Mouse (Mus musculus): ENCODE data around the gene Nphp1. TPM values are rescaled to one million over a fixed set of nuclear protein-coding genes. Genes with fewer than 3 reads are reported as not detected.
A peak's percentile ranks its signal among the peaks of the same experiment; 100 is the strongest.

Nphp1 gene
- total RNA-seq (2021), result 10 to 100 TPM; 21.4 to 25.0 TPM
- long read RNA-seq, experiment 1, transcript Nphp1-202 (20 exons, 2,296 nt), result major isoform, 7 of 15 reads
- long read RNA-seq, experiment 1, partial matches to known transcripts, result 1 of 15 reads
- long read RNA-seq, experiment 1, other reads (novel, unspliced or antisense), result 4 of 15 reads
- long read RNA-seq, experiment 2, transcript Nphp1-201 (20 exons, 2,260 nt), result minor isoform, 9 of 33 reads
- long read RNA-seq, experiment 2, transcript Nphp1-202 (20 exons, 2,296 nt), result major isoform, 14 of 33 reads
- long read RNA-seq, experiment 2, partial matches to known transcripts, result 1 of 33 reads
- long read RNA-seq, experiment 2, other reads (novel, unspliced or antisense), result 9 of 33 reads

DNA sequence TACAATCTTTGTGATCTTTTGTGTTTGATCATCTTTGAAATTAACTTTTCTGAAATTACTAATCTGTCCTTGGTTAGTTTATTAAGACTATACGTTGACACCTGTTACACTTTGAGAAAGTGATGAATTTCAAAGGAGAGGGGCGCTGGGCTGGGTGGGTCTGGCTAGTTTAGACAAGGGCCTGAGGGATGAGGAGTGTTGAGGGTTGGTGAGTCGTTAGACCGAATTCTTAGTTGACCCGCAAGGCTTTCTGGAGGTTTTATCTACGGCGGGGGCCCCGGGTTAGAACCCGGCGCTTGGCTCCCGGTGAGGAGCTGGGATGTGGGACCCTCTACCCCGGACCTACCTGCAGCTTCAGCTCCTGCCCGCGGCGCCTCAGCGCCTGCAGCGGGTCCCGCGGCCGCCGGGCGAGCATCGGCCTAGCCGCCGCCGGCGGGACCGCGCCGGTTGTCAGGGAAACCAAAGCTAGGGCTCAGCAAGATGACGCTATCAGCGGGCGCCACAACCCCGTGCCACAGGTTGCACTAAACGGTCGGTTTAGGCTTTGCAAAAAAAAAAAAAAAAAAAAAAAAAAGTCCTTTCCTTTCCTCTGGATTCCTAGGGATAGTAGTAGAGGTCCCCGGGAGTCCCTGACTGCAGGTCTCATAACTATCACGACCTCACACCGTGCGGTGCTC lies at the start of gene Nphp1:
Gene Nphp1 (minus strand): TSS at position 458 of the 677 bp plus-strand sequence.
- TF ChIP-seq CTCF (conservative IDR thresholded peaks at IDR 0.05), result 0 out of 2 replicates have a peak, but pooled peaks have one; percentile 9
- peak within 1 kb of the TSS; percentile 90 for H3K4me3 ChIP-seq
- peak within 1 kb of the TSS; percentile 88 for H3K27ac ChIP-seq
- DNase-seq (ENCODE audit: low spot score in 2 of 2), result peak; percentile 86 to 88

DNA sequence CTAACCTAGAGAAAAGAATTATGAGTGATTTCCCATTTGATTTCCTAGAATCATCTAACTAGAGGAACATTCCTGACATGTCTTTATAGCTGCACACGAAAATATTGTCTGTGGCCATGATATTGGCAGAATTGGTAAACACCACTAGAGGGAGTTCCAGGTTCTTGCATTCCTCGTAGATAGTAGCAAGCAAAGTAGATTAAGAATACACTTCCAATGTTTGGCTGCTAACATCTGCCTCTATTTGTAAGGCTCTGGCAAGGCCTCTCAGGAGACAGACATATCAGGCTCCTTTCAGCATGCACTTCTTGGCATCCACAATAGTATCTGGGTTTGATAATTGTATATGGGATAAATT lies 44.1 kb upstream of the Nphp1 start:
- H3K27ac ChIP-seq, result no peak overlapping the region
- no peak overlapping the region for H3K4me3 ChIP-seq
- DNase-seq (ENCODE audit: low spot score in 2 of 2), result no peak
- TF ChIP-seq CTCF (conservative IDR thresholded peaks at IDR 0.05), result peak; percentile 76

DNA sequence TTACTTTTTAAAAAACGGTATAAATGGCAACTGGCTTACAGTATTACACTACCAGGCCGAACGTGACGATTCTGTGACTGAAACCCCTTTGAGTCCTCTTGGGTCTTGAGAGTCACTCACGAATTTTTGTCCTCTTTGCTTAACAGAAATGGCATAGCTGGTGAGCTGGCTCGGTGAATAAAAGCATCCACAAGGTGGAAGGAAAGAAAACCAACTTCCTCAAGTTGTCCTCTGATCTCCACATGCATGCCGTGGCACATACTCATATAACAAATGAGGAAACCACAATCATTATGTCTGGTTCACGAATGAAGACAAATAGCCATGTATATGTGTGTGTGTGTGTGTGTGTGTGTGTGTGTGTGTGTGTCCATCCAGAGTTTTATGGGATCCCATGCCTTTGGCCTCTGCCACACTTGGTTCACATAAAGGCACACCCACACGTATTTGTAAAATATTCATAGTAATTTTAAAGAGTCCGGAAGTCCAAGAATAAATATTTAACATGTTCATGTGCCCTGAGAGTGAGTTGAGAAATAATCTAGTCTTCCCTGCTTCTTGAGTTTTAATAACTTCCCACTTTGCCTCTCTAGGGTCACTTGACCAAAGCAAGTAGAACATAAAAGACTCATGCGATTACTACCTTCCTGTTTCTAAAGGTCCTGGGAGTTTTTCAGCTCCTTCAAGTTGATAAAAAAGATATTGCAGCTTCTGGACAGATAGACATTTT lies 43.6 kb upstream of the Nphp1 start:
- no peak overlapping the region for H3K27ac ChIP-seq
- DNase-seq (ENCODE audit: low spot score in 2 of 2), result no peak
- peak overlapping the region; percentile 69 for H3K4me3 ChIP-seq
- TF ChIP-seq CTCF (conservative IDR thresholded peaks at IDR 0.05), result no peak

DNA sequence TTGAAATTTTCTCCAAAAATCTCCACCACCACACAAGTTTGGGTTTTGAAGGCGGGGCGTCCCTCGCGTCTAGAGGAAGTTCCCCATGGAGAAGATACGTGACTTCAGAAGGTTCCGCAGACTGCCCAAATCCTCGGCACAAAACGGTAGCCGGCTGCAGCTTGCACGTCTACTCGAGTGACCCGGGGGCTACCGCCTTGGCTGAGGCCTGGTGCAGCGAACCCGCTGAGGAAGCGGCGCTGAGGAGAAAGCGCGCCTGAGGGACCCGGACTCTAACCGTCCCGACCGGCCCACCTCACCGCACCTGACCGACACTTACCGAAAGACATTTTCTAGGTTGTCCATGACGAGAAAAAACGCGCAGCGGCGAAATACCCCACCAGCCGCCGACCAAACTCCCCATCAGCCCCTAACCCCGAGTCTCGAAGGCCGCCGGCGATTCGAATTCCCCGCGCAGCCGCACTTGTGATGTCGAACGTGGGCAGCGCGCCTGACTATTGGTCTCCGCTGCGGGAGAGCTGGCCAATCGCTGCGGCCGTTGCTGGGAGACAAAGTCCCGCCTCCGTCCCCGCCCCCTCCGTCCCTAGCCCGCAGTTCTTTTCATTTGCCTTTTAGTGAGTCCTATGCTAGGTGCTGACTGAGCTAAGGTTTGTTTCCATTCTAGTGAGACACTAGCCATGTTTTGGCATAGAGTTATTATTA lies 42.9 kb upstream of the Nphp1 start, which contains the start of gene Bub1:
Gene Bub1 (minus strand): TSS at position 465 of the 702 bp plus-strand sequence.
- H3K27ac ChIP-seq, result no peak within 1 kb of the TSS

DNA sequence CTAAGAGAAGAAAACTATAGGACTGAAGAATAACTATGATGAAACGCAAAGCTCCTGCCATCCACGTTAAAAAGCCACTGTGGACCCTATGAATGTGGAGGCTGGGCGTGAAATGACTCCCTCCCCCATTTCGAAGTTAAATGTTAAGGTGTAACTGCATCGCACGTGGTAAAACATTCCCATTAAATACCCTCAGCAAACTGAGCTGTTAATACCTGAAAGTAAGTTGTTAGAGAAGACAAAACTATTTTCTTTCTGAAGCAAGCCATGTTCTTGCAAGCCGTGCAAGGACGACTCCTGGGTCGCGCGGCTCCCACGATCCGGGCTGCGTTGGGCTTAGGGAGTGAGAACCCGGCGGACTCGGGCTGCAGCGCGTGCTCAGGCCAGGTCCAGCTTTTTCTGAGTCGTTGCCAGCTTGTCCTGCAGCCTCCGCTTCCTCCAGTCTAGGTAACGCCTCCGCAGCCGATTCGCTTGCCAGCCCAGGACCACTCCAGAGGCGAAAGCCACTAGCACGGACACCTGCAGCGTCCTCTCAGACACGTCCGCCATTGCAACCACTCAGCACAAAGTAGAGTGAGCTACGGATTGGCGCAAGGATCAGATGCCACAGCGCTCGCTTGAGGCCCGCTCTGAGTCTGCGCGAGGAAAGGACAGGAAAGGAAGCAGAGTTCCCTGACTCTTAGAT lies 3.4 kb upstream of the Nphp1 start, which contains the start of gene Mtln:
Gene Mtln (minus strand): TSS at position 570 of the 685 bp plus-strand sequence.
- Histone ChIP-seq H3K27ac (peak within 1 kb of the TSS; percentile 93), H3K4me3 (peak within 1 kb of the TSS; percentile 73)
- no peak for TF ChIP-seq CTCF (conservative IDR thresholded peaks at IDR 0.05)
- peak; percentile 89 to 91 for DNase-seq (ENCODE audit: low spot score in 2 of 2)

More for the DNA sequence above, 42.9 kb upstream of the Nphp1 start, which contains the start of gene Bub1:
- TF ChIP-seq CTCF (conservative IDR thresholded peaks at IDR 0.05), result peak; percentile 31
- peak within 1 kb of the TSS; percentile 69 for H3K4me3 ChIP-seq
- peak; percentile 91 to 93 for DNase-seq (ENCODE audit: low spot score in 2 of 2)

DNA sequence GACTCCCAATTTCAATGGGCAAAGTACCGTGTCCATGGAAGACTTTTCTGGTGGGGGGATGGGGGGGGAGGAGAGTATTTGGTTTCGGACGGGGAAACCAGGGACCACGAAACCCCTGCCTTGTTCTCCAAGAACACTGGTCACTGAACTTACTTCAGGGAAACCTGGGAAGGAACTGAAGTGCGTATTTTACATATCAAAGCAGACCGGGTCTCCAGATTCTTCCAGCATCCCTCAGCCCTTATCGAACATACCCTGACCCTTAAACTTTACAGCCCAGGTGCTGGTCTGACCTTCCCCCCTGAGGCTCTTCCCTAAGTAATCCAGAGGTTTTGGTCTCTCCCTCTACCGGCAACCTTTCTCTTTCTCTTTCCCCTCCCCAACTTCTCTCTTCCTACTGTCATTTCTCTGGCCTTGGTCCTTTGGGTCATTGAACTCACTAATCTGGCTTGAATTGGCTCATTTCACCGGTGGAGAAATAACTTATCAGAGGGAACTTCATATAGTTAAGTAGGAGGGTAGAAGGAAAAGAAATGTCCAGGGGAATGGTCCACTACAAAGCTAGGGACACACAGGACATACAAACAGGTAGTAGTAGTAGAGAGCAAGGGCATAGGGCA lies 1.1 kb upstream of the Nphp1 start:
- H3K4me3 ChIP-seq, result no peak overlapping the region; the same call in 1 of the 2 replicates
- no peak for DNase-seq (ENCODE audit: low spot score in 2 of 2)
- H3K27ac ChIP-seq, result no peak overlapping the region; the same call in 1 of the 2 replicates
- no peak for TF ChIP-seq CTCF (conservative IDR thresholded peaks at IDR 0.05)

DNA sequence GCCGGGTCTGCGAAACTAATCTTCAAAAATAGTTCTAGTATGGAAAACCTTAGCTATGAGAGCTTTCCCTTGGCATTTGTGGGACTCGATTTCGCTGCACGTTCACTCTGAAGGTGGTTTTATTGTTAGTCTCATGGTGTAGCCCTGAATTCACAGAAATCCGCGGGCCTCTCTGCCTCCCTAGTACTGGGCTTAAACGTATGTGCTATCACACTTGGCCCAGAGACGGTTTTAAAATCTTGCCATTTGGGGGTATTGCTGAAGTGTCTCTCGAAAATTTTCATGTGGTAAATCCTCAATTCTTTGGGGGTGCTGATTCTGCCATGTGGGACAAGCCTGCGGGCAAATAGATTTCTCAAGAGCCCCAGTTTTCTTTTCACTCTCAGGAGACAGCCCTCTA lies 441 bp upstream of the Nphp1 start:
- no peak for DNase-seq (ENCODE audit: low spot score in 2 of 2)
- TF ChIP-seq CTCF (conservative IDR thresholded peaks at IDR 0.05), result no peak
- peak overlapping the region; percentile 88 for H3K27ac ChIP-seq
- H3K4me3 ChIP-seq, result peak overlapping the region; percentile 90

DNA sequence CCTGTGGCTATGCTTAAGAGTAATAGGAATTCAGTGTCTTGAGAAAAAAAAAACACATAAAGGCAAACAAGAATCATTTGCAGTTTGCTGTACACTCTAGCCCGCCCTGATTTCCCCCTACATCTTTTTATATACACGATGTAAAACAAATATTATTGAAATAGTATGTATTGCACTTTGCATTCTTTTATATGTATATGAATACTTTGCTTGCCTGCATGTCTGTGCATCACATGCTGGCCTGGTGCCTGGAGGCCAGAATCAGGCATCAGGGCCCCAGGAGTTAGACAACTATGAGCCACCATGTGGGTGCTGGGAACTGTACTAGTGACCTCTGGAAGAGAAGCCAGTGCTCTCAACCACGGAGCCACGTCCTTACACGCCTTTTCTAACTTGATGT lies 1.5 kb downstream of the Nphp1 start:
- no peak overlapping the region for H3K4me3 ChIP-seq
- TF ChIP-seq CTCF (conservative IDR thresholded peaks at IDR 0.05), result no peak
- DNase-seq (ENCODE audit: low spot score in 2 of 2), result no peak
- H3K27ac ChIP-seq, result no peak overlapping the region

DNA sequence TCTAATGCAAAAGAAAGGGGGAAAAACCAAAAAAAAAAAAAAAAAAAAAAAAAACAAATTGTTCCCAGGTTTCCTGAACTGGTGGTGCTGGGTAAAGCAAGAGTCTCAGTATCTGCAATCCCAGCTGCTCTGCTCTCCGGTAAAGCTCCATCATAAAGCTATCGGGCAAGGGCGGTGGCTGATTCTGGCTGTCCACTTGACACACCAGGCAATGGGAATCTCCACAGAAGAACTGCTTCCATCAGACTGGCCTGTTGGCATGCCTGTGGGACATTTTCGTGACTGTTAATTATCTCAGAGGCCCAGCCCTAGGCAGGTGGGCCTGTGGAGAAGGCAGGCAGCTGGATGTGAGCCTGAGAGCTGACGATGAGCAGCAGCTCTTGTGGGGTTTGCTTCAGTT lies 10.2 kb downstream of the Nphp1 start:
- no peak for DNase-seq (ENCODE audit: low spot score in 2 of 2)
- no peak overlapping the region for H3K4me3 ChIP-seq
- TF ChIP-seq CTCF (conservative IDR thresholded peaks at IDR 0.05), result no peak
- no peak overlapping the region for H3K27ac ChIP-seq

DNA sequence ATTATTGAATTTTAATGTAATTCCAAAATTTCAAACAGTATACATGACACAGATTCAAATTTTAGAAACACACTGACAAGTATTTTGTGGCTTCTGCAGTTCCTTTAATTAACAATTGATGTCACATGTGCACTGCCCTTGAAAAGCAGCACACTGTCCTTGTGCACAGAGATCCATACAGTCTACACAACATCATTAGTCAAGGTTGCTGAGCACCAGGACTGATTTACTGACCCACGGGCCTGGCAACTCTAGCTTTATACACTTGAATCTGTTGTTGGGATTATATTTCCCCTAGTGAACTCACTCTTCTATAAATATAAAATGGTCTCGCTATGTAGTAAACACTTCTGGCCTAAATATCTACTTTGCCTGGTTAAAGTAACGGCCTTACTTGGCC lies 13.7 kb downstream of the Nphp1 start:
- TF ChIP-seq CTCF (conservative IDR thresholded peaks at IDR 0.05), result no peak
- H3K4me3 ChIP-seq, result no peak overlapping the region
- no peak for DNase-seq (ENCODE audit: low spot score in 2 of 2)
- H3K27ac ChIP-seq, result peak overlapping the region; percentile 53; the same call in 1 of the 2 replicates

DNA sequence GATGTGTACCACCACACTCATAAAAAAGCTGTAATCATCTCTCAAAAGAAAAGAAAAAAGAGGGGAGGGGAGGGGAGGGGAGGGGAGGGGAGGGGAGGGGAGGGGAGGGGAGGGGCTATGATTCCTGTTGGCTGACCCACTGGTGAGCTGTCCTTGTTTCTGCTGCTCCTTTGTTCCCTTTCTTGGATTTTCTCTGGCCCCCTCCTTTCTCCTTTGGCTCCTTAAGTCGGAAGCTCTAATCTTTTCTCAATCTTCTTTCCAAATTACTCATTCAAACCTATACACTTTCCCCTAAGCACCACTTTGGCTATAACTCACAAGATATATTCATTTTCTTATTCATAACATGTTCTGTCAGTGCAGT lies 14.1 kb downstream of the Nphp1 start:
- no peak for DNase-seq (ENCODE audit: low spot score in 2 of 2)

More for the DNA sequence above, 14.1 kb downstream of the Nphp1 start:
- no peak for TF ChIP-seq CTCF (conservative IDR thresholded peaks at IDR 0.05)
- Histone ChIP-seq H3K27ac (peak overlapping the region; percentile 79; the same call in 1 of the 2 replicates), H3K4me3 (no peak overlapping the region)

Measured in layer of hippocampus, adult 2 months (tissue).